Mouse (Mus musculus) forebrain, embryonic 14.5 days (tissue): Measurements from ENCODE around the gene Rps6kb1. TPM values are rescaled to one million over a fixed set of nuclear protein-coding genes. Genes with fewer than 3 reads are reported as not detected.
A peak's percentile ranks its signal among the peaks of the same experiment; 100 is the strongest.

Experiments used
- ATAC-seq: fragments of 200-750 bp; cut with Nextera tagmentation; 2 replicates; pipeline ENCODE4 v1.8.0; 2017; ENCODE audit warnings: mild to moderate bottlenecking, moderate library complexity
- DNase-seq: peaks from one replicate; pipeline ENCODE4 v3.0.0-alpha.2; 2015; ENCODE audit warnings: low spot score
- H3K27ac ChIP-seq: fragments of 300-500 bp; sonication (generic); 2 replicates; pipeline ENCODE4 v1.5.1; 2014; ENCODE audit warnings: low read depth, mild to moderate bottlenecking, control low read depth, low read length, moderate library complexity
- H3K27me3 ChIP-seq: fragments of 300-500 bp; sonication (generic); replicated peaks from 2 replicates; pipeline ENCODE4 v1.6.1; 2014; ENCODE audit warnings: low read length, control low read depth, mixed read lengths; ENCODE audit not compliant: control insufficient read depth, insufficient read depth
- H3K36me3 ChIP-seq: fragments of 300-500 bp; sonication (generic); 2 replicates; pipeline ENCODE4 v1.6.1; 2014; ENCODE audit warnings: low read length, control low read depth; ENCODE audit not compliant: control insufficient read depth, insufficient read depth
- H3K4me1 ChIP-seq: fragments of 300-500 bp; sonication (generic); 2 replicates; pipeline ENCODE4 v1.6.1; 2014; ENCODE audit warnings: antibody characterized with exemption, low read length, control low read depth; ENCODE audit not compliant: control insufficient read depth, insufficient read depth
- H3K4me2 ChIP-seq: fragments of 300-500 bp; sonication (generic); 2 replicates; pipeline ENCODE4 v1.6.1; 2014; ENCODE audit warnings: mild to moderate bottlenecking, control low read depth, low read length
- H3K4me3 ChIP-seq: fragments of 300-500 bp; sonication (generic); 2 replicates; pipeline ENCODE4 v1.5.1; 2014; ENCODE audit warnings: low read depth, low read length, control low read depth
- H3K9ac ChIP-seq: fragments of 300-500 bp; sonication (generic); 2 replicates; pipeline ENCODE4 v1.6.1; 2014; ENCODE audit warnings: mild to moderate bottlenecking, low read length, control low read depth, moderate library complexity
- H3K9me3 ChIP-seq: fragments of 300-500 bp; sonication (generic); replicated peaks from 2 replicates; pipeline ENCODE4 v1.6.1; 2016; ENCODE audit warnings: low read length, control low read depth, mixed read lengths; ENCODE audit not compliant: control insufficient read depth
- WGBS: fragments of 180-500 bp; shearing (Covaris S2); extraction: QIAGEN DNeasy Blood & Tissue Kit; methylation state at CpG from one replicate; pipeline ENCODE4 v1.1.7; 2014; 5-methylcytosine and 5-hydroxymethylcytosine counted together
- polyA plus RNA-seq: library from polyadenylated mRNA; unstranded; fragments of >200 nt; fragmentation: Nextera tagmentation; extraction: Ambion mirVana; gene quantifications from 2 replicates; pipeline ENCODE4 v1.2.1, GENCODE M21; 2014

The Rps6kb1 gene
- polyA plus RNA-seq: 41.8 and 42.1 TPM in 2 replicates

DNA sequence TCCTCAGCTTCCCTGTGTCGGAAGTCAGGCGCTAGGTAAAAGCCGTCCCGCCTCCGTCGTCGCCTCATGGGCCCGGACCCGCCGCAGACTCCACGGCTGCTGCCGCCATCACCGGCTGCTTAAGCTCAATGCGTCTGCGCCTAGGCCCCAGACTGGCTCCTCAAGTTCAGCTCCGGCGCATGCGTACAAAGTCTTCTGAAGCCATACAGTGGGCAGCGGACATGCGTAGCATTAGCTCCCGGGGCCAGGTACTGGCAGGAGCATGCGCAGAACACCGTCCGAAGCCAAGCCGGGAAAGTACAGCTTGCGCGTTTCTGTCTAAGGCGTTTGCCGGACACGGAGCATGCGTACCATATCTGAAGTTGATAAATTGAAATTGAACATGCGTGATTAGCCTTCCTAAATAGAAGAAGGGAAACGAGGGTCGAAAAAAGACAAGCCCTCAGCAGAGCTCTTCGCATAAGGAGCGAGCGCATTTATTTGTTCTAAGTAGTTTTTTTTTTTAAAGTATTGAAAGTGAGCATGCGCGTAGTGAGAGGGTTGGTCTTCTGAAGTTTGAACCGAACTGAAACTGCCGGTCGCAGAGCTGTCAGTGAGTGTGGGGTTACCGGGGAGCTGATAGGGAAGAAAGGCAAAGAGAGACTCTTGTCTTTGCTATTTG lies at the start of gene Rps6kb1, which contains the start of gene Tubd1:
TSS of gene Rps6kb1 (minus strand) at position 167 of the 661 bp plus-strand sequence.
TSS of gene Tubd1 (plus strand) at position 353 of the 661 bp plus-strand sequence.
- peak within 1 kb of the TSS; percentile 84 for H3K27ac ChIP-seq
- ATAC-seq: peak; percentile 99
- H3K36me3 ChIP-seq: no peaks in the 10 kb centered on the region
- H3K4me3 ChIP-seq: peak within 1 kb of the TSS; percentile 96
- peaks cover 8% of the 10 kb centered on the region; the same call in 1 of the 2 replicates for H3K4me1 ChIP-seq
- no peaks in the 10 kb centered on the region for H3K9me3 ChIP-seq
- H3K27me3 ChIP-seq: no peaks in the 10 kb centered on the region
- under 1% methylated on average over 43 of the region's 43 CpGs for WGBS
- peak within 1 kb of the TSS; percentile 94 for H3K9ac ChIP-seq
- H3K4me2 ChIP-seq: peak within 1 kb of the TSS; percentile 83
- peak; percentile 100 for DNase-seq

DNA sequence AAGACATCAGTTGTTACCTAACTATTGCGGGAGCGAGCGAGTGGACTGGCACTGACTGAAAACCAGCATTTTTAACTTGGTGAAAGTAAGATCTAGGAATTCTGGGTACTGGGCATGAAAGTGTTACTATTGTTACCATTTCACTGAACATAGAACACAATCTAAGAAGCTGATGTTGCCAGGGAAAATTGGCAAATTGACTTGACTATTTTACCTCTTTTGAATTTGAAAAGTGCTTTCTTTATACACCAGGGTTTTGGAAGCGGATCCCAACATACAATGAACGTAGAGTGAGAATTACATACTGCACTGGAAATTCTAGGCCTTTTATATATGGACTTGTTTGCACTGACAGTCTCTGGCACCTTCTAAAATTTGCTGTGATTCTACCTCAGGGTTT lies 48.8 kb upstream of the Rps6kb1 start:
- H3K9ac ChIP-seq: no peak overlapping the region
- DNase-seq: no peak
- 84% methylated on average over 5 of the region's 5 CpGs for WGBS
- no peaks in the 10 kb centered on the region for H3K27me3 ChIP-seq
- H3K4me3 ChIP-seq: no peak overlapping the region
- no peak overlapping the region for H3K27ac ChIP-seq
- 0 out of 2 replicates have a peak, but pooled peaks cover 3% of the 10 kb centered on the region for H3K36me3 ChIP-seq
- no peaks in the 10 kb centered on the region for H3K9me3 ChIP-seq
- H3K4me1 ChIP-seq: no peaks in the 10 kb centered on the region
- no peak overlapping the region for H3K4me2 ChIP-seq
- ATAC-seq: no peak

DNA sequence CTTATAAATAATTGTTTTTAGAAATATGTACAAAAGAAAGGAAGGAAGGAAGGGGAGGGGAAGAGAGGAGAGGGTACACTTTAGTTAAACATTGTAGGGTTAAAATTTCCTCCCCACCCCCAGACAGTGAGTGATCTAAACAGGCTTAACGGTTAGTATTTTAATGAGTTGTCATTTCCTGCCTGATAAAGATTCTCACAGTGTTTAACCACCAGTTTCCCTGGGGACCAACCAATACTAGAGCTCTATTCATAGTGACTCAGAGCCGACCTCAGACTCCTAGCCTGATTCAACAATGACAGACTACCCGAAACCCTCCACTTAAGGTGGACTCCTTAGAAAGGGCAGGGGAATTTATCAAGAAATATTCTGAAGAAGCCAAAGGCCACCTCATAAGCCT lies 48.4 kb upstream of the Rps6kb1 start:
- H3K27me3 ChIP-seq: no peaks in the 10 kb centered on the region
- no peak overlapping the region for H3K4me3 ChIP-seq
- ATAC-seq (no peak), DNase-seq (no peak)
- H3K4me2 ChIP-seq: no peak overlapping the region
- H3K27ac ChIP-seq: no peak overlapping the region
- H3K36me3 ChIP-seq: 0 out of 2 replicates have a peak, but pooled peaks cover 3% of the 10 kb centered on the region
- H3K4me1 ChIP-seq: no peaks in the 10 kb centered on the region
- H3K9ac ChIP-seq: no peak overlapping the region
- 36% methylated on average over 3 of the region's 3 CpGs for WGBS
- H3K9me3 ChIP-seq: no peaks in the 10 kb centered on the region

DNA sequence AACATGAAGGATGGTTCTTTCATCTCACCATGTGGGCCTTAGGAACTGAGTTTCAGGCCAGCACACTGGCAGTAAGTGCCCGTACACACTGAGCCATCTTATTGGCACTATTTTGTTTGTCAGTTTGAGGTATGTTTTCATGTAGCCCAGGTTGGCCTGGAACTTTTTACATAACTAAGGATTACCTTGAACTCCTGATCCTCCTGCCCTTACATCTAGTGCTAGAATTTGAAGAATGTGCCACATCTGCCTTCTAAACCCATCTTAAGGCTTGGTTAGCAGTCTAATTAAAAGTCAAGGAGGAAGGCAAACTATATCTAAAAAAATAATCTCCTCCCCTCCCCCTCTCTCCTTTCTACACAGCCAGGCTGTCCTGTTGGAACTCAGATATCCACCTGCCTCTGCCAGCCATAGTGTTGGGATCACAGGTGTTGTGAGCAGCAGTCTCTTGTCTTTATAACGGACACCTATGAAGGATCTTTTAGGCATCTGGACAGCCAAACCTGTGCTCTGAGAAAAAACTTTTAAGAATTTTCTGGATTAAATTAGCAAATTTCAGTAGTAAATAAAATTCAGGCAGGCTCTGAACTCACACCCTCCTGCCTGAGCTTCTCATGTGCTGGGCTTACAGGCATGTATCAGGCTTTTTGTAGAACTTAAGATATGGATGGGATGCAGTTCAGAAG lies 47.5 kb upstream of the Rps6kb1 start:
- WGBS: 88% methylated on average over 2 of the region's 2 CpGs
- no peak overlapping the region for H3K4me3 ChIP-seq
- ATAC-seq (no peak), DNase-seq (no peak)
- no peak overlapping the region for H3K9ac ChIP-seq
- H3K36me3 ChIP-seq: 0 out of 2 replicates have a peak, but pooled peaks cover 3% of the 10 kb centered on the region
- H3K27ac ChIP-seq: no peak overlapping the region
- H3K4me1 ChIP-seq: no peaks in the 10 kb centered on the region
- H3K4me2 ChIP-seq: no peak overlapping the region
- no peaks in the 10 kb centered on the region for H3K27me3 ChIP-seq
- H3K9me3 ChIP-seq: no peaks in the 10 kb centered on the region

DNA sequence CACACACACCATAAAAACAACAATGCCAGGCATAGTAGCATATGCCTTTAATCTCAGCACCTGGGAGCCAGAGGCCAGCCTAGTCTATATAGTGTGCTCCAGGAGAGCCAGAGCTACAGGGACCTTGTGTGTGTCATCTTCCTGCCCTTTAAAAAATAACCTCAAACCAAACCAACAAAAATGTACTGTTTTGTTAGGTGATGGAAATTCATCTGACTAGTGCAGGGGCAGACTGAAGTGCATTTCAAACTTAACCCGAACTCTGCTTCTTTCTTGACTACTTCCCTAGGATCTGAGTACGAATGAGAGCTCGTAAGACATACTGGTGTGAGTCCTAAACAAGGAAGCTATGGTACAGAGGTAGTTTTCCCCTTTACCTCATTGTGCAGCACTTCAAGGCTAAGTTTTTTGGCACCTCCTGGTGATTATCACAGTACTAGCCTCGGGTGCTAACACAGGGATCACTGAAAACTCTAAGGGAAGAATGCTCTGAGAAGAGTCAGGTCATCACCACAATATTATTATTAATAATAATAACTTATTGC lies 46.8 kb upstream of the Rps6kb1 start:
- Histone ChIP-seq H3K4me1 (no peaks in the 10 kb centered on the region), H3K4me3 (no peak overlapping the region), H3K27me3 (no peaks in the 10 kb centered on the region), H3K9me3 (no peaks in the 10 kb centered on the region), H3K27ac (no peak overlapping the region), H3K36me3 (0 out of 2 replicates have a peak, but pooled peaks cover 3% of the 10 kb centered on the region), H3K4me2 (no peak overlapping the region), H3K9ac (no peak overlapping the region)
- 91% methylated on average over 4 of the region's 4 CpGs for WGBS
- DNase-seq (no peak), ATAC-seq (no peak)

DNA sequence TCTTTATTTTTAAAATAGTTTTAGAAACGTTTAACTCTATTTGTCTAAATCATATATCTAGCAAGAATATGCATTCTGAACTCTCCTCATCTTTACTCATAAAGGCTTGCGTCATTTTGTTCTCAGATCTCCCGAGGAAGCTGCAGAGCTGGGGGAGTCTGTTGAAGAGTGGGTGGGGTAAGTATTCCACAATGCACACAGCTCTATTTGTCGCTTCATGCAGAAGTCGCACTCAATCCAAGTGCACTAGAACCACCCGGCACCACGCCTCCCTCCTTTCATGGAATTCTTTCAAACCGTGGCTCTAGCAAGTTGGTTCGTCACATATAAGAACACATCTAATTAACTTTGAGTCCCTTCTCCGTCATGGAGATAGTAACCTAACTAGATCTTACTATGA lies 46.0 kb upstream of the Rps6kb1 start:
- Histone ChIP-seq H3K4me1 (no peaks in the 10 kb centered on the region), H3K36me3 (0 out of 2 replicates have a peak, but pooled peaks cover 3% of the 10 kb centered on the region), H3K4me3 (no peak overlapping the region), H3K9me3 (no peaks in the 10 kb centered on the region), H3K27ac (no peak overlapping the region), H3K4me2 (no peak overlapping the region), H3K27me3 (no peaks in the 10 kb centered on the region), H3K9ac (no peak overlapping the region)
- ATAC-seq: no peak
- 88% methylated on average over 10 of the region's 10 CpGs for WGBS
- no peak for DNase-seq

DNA sequence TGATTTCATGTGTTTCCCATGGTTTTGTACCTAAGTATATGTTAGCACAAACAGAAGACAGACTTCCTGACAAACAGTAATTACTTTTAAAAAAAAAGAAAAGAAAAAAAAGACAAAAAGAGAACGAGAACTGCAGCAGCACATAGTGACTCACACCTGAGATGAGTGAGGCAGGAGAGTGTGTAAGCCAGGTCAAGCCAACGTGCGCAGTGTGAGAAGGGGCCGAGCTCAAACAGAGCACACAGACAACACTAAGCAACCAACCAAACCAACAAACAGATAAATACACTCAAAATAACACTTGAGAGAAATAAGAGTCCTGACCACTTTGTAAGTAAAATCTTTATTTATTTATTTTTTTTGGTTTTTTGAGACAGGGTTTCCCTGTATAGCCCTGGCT lies 45.5 kb upstream of the Rps6kb1 start:
- ATAC-seq: no peak

DNA sequence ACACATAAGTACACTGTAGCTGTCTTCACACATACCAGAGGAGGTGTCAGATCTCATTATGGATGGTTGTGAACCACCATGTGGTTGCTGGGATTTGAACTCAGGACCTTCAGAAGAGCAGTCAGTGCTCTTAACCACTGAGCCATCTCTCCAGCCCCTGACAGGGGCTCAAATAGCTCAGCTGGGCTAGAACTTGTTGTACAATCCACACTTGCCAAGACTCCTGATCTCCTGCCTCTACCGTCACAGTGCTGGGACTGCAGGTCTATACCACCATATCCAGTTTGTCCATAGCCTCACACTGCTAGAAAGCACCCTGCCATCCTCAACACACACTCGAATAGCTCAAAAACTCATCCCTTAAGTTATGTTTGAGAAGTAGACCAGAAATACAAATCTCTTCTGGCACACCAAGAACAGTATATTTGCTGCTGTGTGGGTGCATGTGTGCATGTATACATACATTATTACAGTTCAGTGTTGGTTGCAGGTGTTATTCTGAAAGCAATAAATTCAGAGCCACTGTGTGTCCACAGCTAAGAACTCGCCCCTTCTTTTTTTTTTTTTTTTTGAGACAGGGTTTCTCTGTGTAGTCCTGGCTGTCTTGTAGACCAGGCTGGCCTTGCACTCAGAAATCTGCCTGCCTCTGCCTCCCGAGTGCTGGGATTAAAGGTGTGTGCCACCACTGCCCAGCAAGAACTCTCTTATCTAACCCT lies 44.1 kb upstream of the Rps6kb1 start:
- H3K36me3 ChIP-seq: peaks cover 9% of the 10 kb centered on the region; the same call in 1 of the 2 replicates
- ATAC-seq (no peak), DNase-seq (no peak)
- no peaks in the 10 kb centered on the region for H3K4me1 ChIP-seq
- no peak overlapping the region for H3K27ac ChIP-seq
- H3K4me3 ChIP-seq: no peak overlapping the region
- WGBS: 92% methylated on average over 4 of the region's 4 CpGs
- H3K9ac ChIP-seq: no peak overlapping the region
- no peaks in the 10 kb centered on the region for H3K9me3 ChIP-seq
- no peak overlapping the region for H3K4me2 ChIP-seq
- H3K27me3 ChIP-seq: no peaks in the 10 kb centered on the region

More for the DNA sequence above, 45.5 kb upstream of the Rps6kb1 start:
- Histone ChIP-seq H3K27ac (no peak overlapping the region), H3K4me2 (no peak overlapping the region), H3K4me3 (no peak overlapping the region), H3K36me3 (peaks cover 4% of the 10 kb centered on the region; the same call in 1 of the 2 replicates), H3K9me3 (no peaks in the 10 kb centered on the region), H3K9ac (no peak overlapping the region), H3K4me1 (no peaks in the 10 kb centered on the region), H3K27me3 (no peaks in the 10 kb centered on the region)
- no peak for DNase-seq
- 92% methylated on average over 4 of the region's 4 CpGs for WGBS
